Mouse (Mus musculus): ENCODE data around the gene 4933428G20Rik. TPM values are rescaled to one million over a fixed set of nuclear protein-coding genes. Genes with fewer than 3 reads are reported as not detected.

4933428G20Rik gene
- 0.70 and 0.87 TPM in 2 replicates for polyA plus RNA-seq (2015; fragmentation: Nextera tagmentation; extraction: Ambion mirVana)

GRCm38 (mm10) chr11:97499865-97500719 lies at the start of gene 4933428G20Rik:
Gene 4933428G20Rik (minus strand): TSS chr11:97500340.
- Histone ChIP-seq H3K27me3 (peaks cover 45% of the 10 kb centered on the region), H3K4me2 (peak within 1 kb of the TSS; percentile 54), H3K4me1 (peaks cover 11% of the 10 kb centered on the region), H3K9me3 (no peaks in the 10 kb centered on the region), H3K27ac (no peak within 1 kb of the TSS), H3K36me3 (peaks cover 38% of the 10 kb centered on the region), H3K4me3 (peak within 1 kb of the TSS; percentile 20), H3K9ac (no peak within 1 kb of the TSS; the same call in 1 of the 2 replicates)
- WGBS = 18% methylated on average over 72 of the region's 88 CpGs
- peak; percentile 25; the same call in 1 of the 2 replicates for ATAC-seq (ENCODE audit: borderline replicate concordance, extremely low read depth, low FRiP score, low TSS enrichment)

GRCm38 (mm10) chr11:97548757-97549156 lies 48.6 kb upstream of the 4933428G20Rik start:
- peaks cover 89% of the 10 kb centered on the region for H3K27me3 ChIP-seq
- H3K4me1 ChIP-seq = peaks cover 13% of the 10 kb centered on the region
- no peak for ATAC-seq (ENCODE audit: borderline replicate concordance, extremely low read depth, low FRiP score, low TSS enrichment)
- H3K27ac ChIP-seq = no peak overlapping the region
- no peak overlapping the region for H3K4me3 ChIP-seq
- WGBS = 35% methylated on average over 8 of the region's 8 CpGs
- no peak overlapping the region for H3K9ac ChIP-seq
- H3K36me3 ChIP-seq = no peaks in the 10 kb centered on the region
- H3K4me2 ChIP-seq = no peak overlapping the region
- no peaks in the 10 kb centered on the region for H3K9me3 ChIP-seq

GRCm38 (mm10) chr11:97547957-97548706 lies 48.0 kb upstream of the 4933428G20Rik start:
- Histone ChIP-seq H3K27me3 (peaks cover 96% of the 10 kb centered on the region), H3K36me3 (no peaks in the 10 kb centered on the region), H3K9ac (no peak overlapping the region), H3K4me3 (no peak overlapping the region), H3K27ac (no peak overlapping the region), H3K9me3 (no peaks in the 10 kb centered on the region), H3K4me1 (peaks cover 13% of the 10 kb centered on the region), H3K4me2 (no peak overlapping the region)
- ATAC-seq (ENCODE audit: borderline replicate concordance, extremely low read depth, low FRiP score, low TSS enrichment) = no peak
- WGBS = 57% methylated on average over 12 of the region's 12 CpGs

- under 1% methylated on average over 40 of the region's 73 CpGs for WGBS
- Histone ChIP-seq H3K4me1 (peaks cover 13% of the 10 kb centered on the region), H3K9me3 (no peaks in the 10 kb centered on the region), H3K9ac (peak overlapping the region; percentile 29; the same call in 1 of the 2 replicates), H3K4me3 (peak overlapping the region; percentile 51), H3K27me3 (peaks cover 100% of the 10 kb centered on the region), H3K27ac (no peak overlapping the region), H3K4me2 (peak overlapping the region; percentile 99), H3K36me3 (no peaks in the 10 kb centered on the region)
- no peak; the same call in 1 of the 2 replicates for ATAC-seq (ENCODE audit: borderline replicate concordance, extremely low read depth, low FRiP score, low TSS enrichment)
Observed at GRCm38 (mm10) chr11:97546804-97547411, 46.8 kb upstream of the 4933428G20Rik start.

GRCm38 (mm10) chr11:97545808-97546560 lies 45.8 kb upstream of the 4933428G20Rik start:
- no peak overlapping the region for H3K27ac ChIP-seq

GRCm38 (mm10) chr11:97543883-97544282 lies 43.7 kb upstream of the 4933428G20Rik start:
- 78% methylated on average over 9 of the region's 9 CpGs for WGBS
- H3K4me2 ChIP-seq = no peak overlapping the region
- peaks cover 86% of the 10 kb centered on the region for H3K27me3 ChIP-seq
- no peaks in the 10 kb centered on the region for H3K9me3 ChIP-seq
- peaks cover 22% of the 10 kb centered on the region for H3K4me1 ChIP-seq
- no peak overlapping the region for H3K4me3 ChIP-seq
- no peak overlapping the region for H3K9ac ChIP-seq
- no peaks in the 10 kb centered on the region for H3K36me3 ChIP-seq
- no peak for ATAC-seq (ENCODE audit: borderline replicate concordance, extremely low read depth, low FRiP score, low TSS enrichment)
- no peak overlapping the region for H3K27ac ChIP-seq

More at GRCm38 (mm10) chr11:97545808-97546560, 45.8 kb upstream of the 4933428G20Rik start:
- H3K27me3 ChIP-seq = peaks cover 99% of the 10 kb centered on the region
- H3K4me1 ChIP-seq = peaks cover 13% of the 10 kb centered on the region
- no peaks in the 10 kb centered on the region for H3K9me3 ChIP-seq
- H3K4me2 ChIP-seq = peak overlapping the region; percentile 99
- WGBS = 2% methylated on average over 26 of the region's 26 CpGs
- H3K4me3 ChIP-seq = peak overlapping the region; percentile 51
- no peaks in the 10 kb centered on the region for H3K36me3 ChIP-seq
- no peak for ATAC-seq (ENCODE audit: borderline replicate concordance, extremely low read depth, low FRiP score, low TSS enrichment)
- H3K9ac ChIP-seq = peak overlapping the region; percentile 29

- Histone ChIP-seq H3K27me3 (peaks cover 86% of the 10 kb centered on the region), H3K9ac (no peak overlapping the region), H3K9me3 (no peaks in the 10 kb centered on the region), H3K4me3 (no peak overlapping the region), H3K36me3 (no peaks in the 10 kb centered on the region), H3K4me2 (no peak overlapping the region), H3K27ac (no peak overlapping the region), H3K4me1 (peaks cover 22% of the 10 kb centered on the region)
- no peak for ATAC-seq (ENCODE audit: borderline replicate concordance, extremely low read depth, low FRiP score, low TSS enrichment)
- WGBS = 56% methylated on average over 12 of the region's 12 CpGs
Observed at GRCm38 (mm10) chr11:97543181-97543733, 43.1 kb upstream of the 4933428G20Rik start.

GRCm38 (mm10) chr11:97542171-97543150 lies 42.3 kb upstream of the 4933428G20Rik start:
- Histone ChIP-seq H3K27me3 (peaks cover 86% of the 10 kb centered on the region), H3K4me3 (no peak overlapping the region), H3K9me3 (no peaks in the 10 kb centered on the region), H3K4me2 (no peak overlapping the region), H3K36me3 (no peaks in the 10 kb centered on the region), H3K9ac (no peak overlapping the region), H3K4me1 (peaks cover 22% of the 10 kb centered on the region), H3K27ac (no peak overlapping the region)
- no peak for ATAC-seq (ENCODE audit: borderline replicate concordance, extremely low read depth, low FRiP score, low TSS enrichment)
- 73% methylated on average over 22 of the region's 22 CpGs for WGBS

GRCm38 (mm10) chr11:97540604-97541003 lies 40.5 kb upstream of the 4933428G20Rik start:
- Histone ChIP-seq H3K27ac (no peak overlapping the region), H3K4me1 (peaks cover 23% of the 10 kb centered on the region), H3K27me3 (peaks cover 86% of the 10 kb centered on the region), H3K4me3 (no peak overlapping the region), H3K36me3 (no peaks in the 10 kb centered on the region), H3K9me3 (no peaks in the 10 kb centered on the region), H3K4me2 (no peak overlapping the region), H3K9ac (no peak overlapping the region)
- 11% methylated on average over 3 of the region's 3 CpGs for WGBS
- peak; percentile 40; the same call in 1 of the 2 replicates for ATAC-seq (ENCODE audit: borderline replicate concordance, extremely low read depth, low FRiP score, low TSS enrichment)

- Histone ChIP-seq H3K4me3 (no peak overlapping the region), H3K4me2 (no peak overlapping the region), H3K4me1 (peaks cover 24% of the 10 kb centered on the region), H3K27me3 (peaks cover 86% of the 10 kb centered on the region), H3K27ac (no peak overlapping the region), H3K9ac (no peak overlapping the region), H3K9me3 (no peaks in the 10 kb centered on the region), H3K36me3 (no peaks in the 10 kb centered on the region)
- 61% methylated on average over 3 of the region's 3 CpGs for WGBS
- no peak for ATAC-seq (ENCODE audit: borderline replicate concordance, extremely low read depth, low FRiP score, low TSS enrichment)
Observed at GRCm38 (mm10) chr11:97540136-97540535, 40.0 kb upstream of the 4933428G20Rik start.

All from lung, embryonic 15.5 days (tissue).